Mouse (Mus musculus) neural tube, embryonic 15.5 days (tissue): ENCODE results near the gene Ncam1. TPM values are rescaled to one million over a fixed set of nuclear protein-coding genes. Genes with fewer than 3 reads are reported as not detected.
A peak's percentile ranks its signal among the peaks of the same experiment; 100 is the strongest.

ENCODE experiments used
- ATAC-seq: fragments of 200-750 bp; cut with Nextera tagmentation; 2 replicates; pipeline ENCODE4 v1.8.0; 2017; ENCODE audit warnings: mild to moderate bottlenecking, moderate TSS enrichment, moderate library complexity; ENCODE audit not compliant: low FRiP score
- H3K27ac ChIP-seq: fragments of 300-500 bp; sonication (generic); replicated peaks from 2 replicates; pipeline ENCODE4 v1.5.1; 2015; ENCODE audit warnings: mild to moderate bottlenecking, inconsistent platforms
- H3K27me3 ChIP-seq: fragments of 300-500 bp; sonication (generic); replicated peaks from 2 replicates; pipeline ENCODE4 v1.6.1; 2015; ENCODE audit warnings: inconsistent platforms
- H3K36me3 ChIP-seq: fragments of 300-500 bp; sonication (generic); 2 replicates; pipeline ENCODE4 v1.6.1; 2015; ENCODE audit warnings: inconsistent platforms
- H3K4me1 ChIP-seq: fragments of 300-500 bp; sonication (generic); 2 replicates; pipeline ENCODE4 v1.6.1; 2015; ENCODE audit warnings: inconsistent platforms
- H3K4me2 ChIP-seq: fragments of 300-500 bp; sonication (generic); 2 replicates; pipeline ENCODE4 v1.6.1; 2015; ENCODE audit warnings: inconsistent platforms, mild to moderate bottlenecking, moderate library complexity
- H3K4me3 ChIP-seq: fragments of 300-500 bp; sonication (generic); replicated peaks from 2 replicates; pipeline ENCODE4 v1.5.1; 2015; ENCODE audit warnings: mild to moderate bottlenecking, inconsistent platforms
- H3K9ac ChIP-seq: fragments of 300-500 bp; sonication (generic); replicated peaks from 2 replicates; pipeline ENCODE4 v1.6.1; 2015; ENCODE audit warnings: mild to moderate bottlenecking, inconsistent platforms
- H3K9me3 ChIP-seq: fragments of 300-500 bp; sonication (generic); replicated peaks from 2 replicates; pipeline ENCODE4 v1.6.1; 2016; ENCODE audit warnings: inconsistent platforms
- WGBS: fragments of 180-500 bp; shearing (Covaris S2); methylation state at CpG from one replicate; pipeline ENCODE4 v1.1.7; 2015; ENCODE audit warnings: mixed read lengths; 5-methylcytosine and 5-hydroxymethylcytosine counted together
- polyA plus RNA-seq: library from polyadenylated mRNA; unstranded; fragments of >200 nt; fragmentation: Nextera tagmentation; extraction: Ambion mirVana; gene quantifications from 2 replicates; pipeline ENCODE4 v1.2.1, GENCODE M21; 2015

The Ncam1 gene
- polyA plus RNA-seq, 1 experiment from 2014 or later = 434 TPM

- Histone ChIP-seq H3K9ac (no peak overlapping the region), H3K4me3 (no peak overlapping the region), H3K36me3 (no peaks in the 10 kb centered on the region), H3K4me1 (peaks cover 19% of the 10 kb centered on the region), H3K27me3 (no peaks in the 10 kb centered on the region), H3K4me2 (no peak overlapping the region), H3K9me3 (no peaks in the 10 kb centered on the region), H3K27ac (no peak overlapping the region)
- no peak for ATAC-seq
- 95% methylated on average over 4 of the region's 4 CpGs for WGBS
Measured at GRCm38 (mm10) chr9:49577136-49577535, 221.6 kb downstream of the Ncam1 start.

- Histone ChIP-seq H3K9ac (no peak overlapping the region), H3K4me1 (peaks cover 44% of the 10 kb centered on the region), H3K27ac (peak overlapping the region; percentile 83), H3K9me3 (no peaks in the 10 kb centered on the region), H3K4me3 (no peak overlapping the region), H3K4me2 (no peak overlapping the region), H3K36me3 (peaks cover 16% of the 10 kb centered on the region), H3K27me3 (no peaks in the 10 kb centered on the region)
- ATAC-seq = no peak
- WGBS = 50% methylated on average over 9 of the region's 9 CpGs
Measured at GRCm38 (mm10) chr9:49571695-49572510, 226.8 kb downstream of the Ncam1 start.

- peak; percentile 81 for ATAC-seq
- Histone ChIP-seq H3K9me3 (no peaks in the 10 kb centered on the region), H3K4me3 (no peak overlapping the region), H3K9ac (peak overlapping the region; percentile 17; the same call in 1 of the 2 replicates), H3K4me1 (peaks cover 44% of the 10 kb centered on the region), H3K36me3 (peaks cover 24% of the 10 kb centered on the region), H3K4me2 (peak overlapping the region; percentile 29), H3K27ac (peak overlapping the region; percentile 83), H3K27me3 (no peaks in the 10 kb centered on the region)
- 42% methylated on average over 10 of the region's 10 CpGs for WGBS
Measured at GRCm38 (mm10) chr9:49570731-49571694, 227.7 kb downstream of the Ncam1 start.

- no peak overlapping the region for H3K4me3 ChIP-seq
- no peak overlapping the region for H3K4me2 ChIP-seq
- peaks cover 44% of the 10 kb centered on the region for H3K4me1 ChIP-seq
- ATAC-seq = peak; percentile 48; the same call in 1 of the 2 replicates
- H3K36me3 ChIP-seq = peaks cover 31% of the 10 kb centered on the region
- H3K27me3 ChIP-seq = no peaks in the 10 kb centered on the region
- H3K9ac ChIP-seq = no peak overlapping the region
- 47% methylated on average over 7 of the region's 7 CpGs for WGBS
- no peaks in the 10 kb centered on the region for H3K9me3 ChIP-seq
- peak overlapping the region; percentile 83 for H3K27ac ChIP-seq
Measured at GRCm38 (mm10) chr9:49570033-49570660, 228.6 kb downstream of the Ncam1 start.

GRCm38 (mm10) chr9:49565846-49566245 lies 232.9 kb downstream of the Ncam1 start:
- peaks cover 21% of the 10 kb centered on the region for H3K4me1 ChIP-seq

GRCm38 (mm10) chr9:49558941-49559340 lies 239.8 kb downstream of the Ncam1 start:
- Histone ChIP-seq H3K4me2 (no peak overlapping the region), H3K4me1 (no peaks in the 10 kb centered on the region), H3K27me3 (no peaks in the 10 kb centered on the region), H3K9ac (no peak overlapping the region), H3K4me3 (no peak overlapping the region), H3K27ac (no peak overlapping the region), H3K9me3 (no peaks in the 10 kb centered on the region), H3K36me3 (peaks cover 68% of the 10 kb centered on the region)
- WGBS = 95% methylated on average over 2 of the region's 2 CpGs
- ATAC-seq = no peak

More at GRCm38 (mm10) chr9:49565846-49566245, 232.9 kb downstream of the Ncam1 start:
- Histone ChIP-seq H3K4me3 (no peak overlapping the region), H3K27ac (no peak overlapping the region), H3K27me3 (no peaks in the 10 kb centered on the region), H3K4me2 (no peak overlapping the region), H3K9ac (no peak overlapping the region), H3K9me3 (no peaks in the 10 kb centered on the region), H3K36me3 (peaks cover 68% of the 10 kb centered on the region)
- 88% methylated on average over 2 of the region's 2 CpGs for WGBS
- no peak for ATAC-seq

- no peak overlapping the region for H3K4me3 ChIP-seq
- H3K4me1 ChIP-seq = no peaks in the 10 kb centered on the region
- no peak overlapping the region for H3K9ac ChIP-seq
- 70% methylated on average over 2 of the region's 2 CpGs for WGBS
- H3K36me3 ChIP-seq = peaks cover 34% of the 10 kb centered on the region
- H3K27me3 ChIP-seq = no peaks in the 10 kb centered on the region
- ATAC-seq = no peak
- H3K27ac ChIP-seq = no peak overlapping the region
- H3K9me3 ChIP-seq = no peaks in the 10 kb centered on the region
- H3K4me2 ChIP-seq = no peak overlapping the region
Measured at GRCm38 (mm10) chr9:49551353-49551752, 247.4 kb downstream of the Ncam1 start.

GRCm38 (mm10) chr9:49542593-49542992 lies 256.1 kb downstream of the Ncam1 start:
- WGBS = 85% methylated on average over 4 of the region's 4 CpGs
- Histone ChIP-seq H3K4me3 (no peak overlapping the region), H3K36me3 (peaks cover 53% of the 10 kb centered on the region), H3K9me3 (no peaks in the 10 kb centered on the region), H3K9ac (no peak overlapping the region), H3K27ac (no peak overlapping the region), H3K4me2 (no peak overlapping the region), H3K4me1 (peaks cover 12% of the 10 kb centered on the region; the same call in 1 of the 2 replicates), H3K27me3 (no peaks in the 10 kb centered on the region)
- ATAC-seq = no peak

- 43% methylated on average over 6 of the region's 6 CpGs for WGBS
- peaks cover 29% of the 10 kb centered on the region for H3K4me1 ChIP-seq
- H3K4me3 ChIP-seq = no peak overlapping the region
- H3K36me3 ChIP-seq = peaks cover 27% of the 10 kb centered on the region
- no peak for ATAC-seq
- H3K9me3 ChIP-seq = no peaks in the 10 kb centered on the region
- no peak overlapping the region for H3K4me2 ChIP-seq
- H3K9ac ChIP-seq = no peak overlapping the region
- H3K27ac ChIP-seq = no peak overlapping the region
- H3K27me3 ChIP-seq = no peaks in the 10 kb centered on the region
Measured at GRCm38 (mm10) chr9:49537814-49538213, 260.9 kb downstream of the Ncam1 start.

- H3K27me3 ChIP-seq = no peaks in the 10 kb centered on the region
- H3K36me3 ChIP-seq = peaks cover 21% of the 10 kb centered on the region
- WGBS = 69% methylated on average over 6 of the region's 6 CpGs
- H3K27ac ChIP-seq = 0 out of 2 replicates have a peak overlapping the region, but pooled peaks have one; percentile 13
- no peak overlapping the region for H3K4me2 ChIP-seq
- no peak overlapping the region for H3K9ac ChIP-seq
- H3K4me1 ChIP-seq = peaks cover 29% of the 10 kb centered on the region
- no peak for ATAC-seq
- H3K9me3 ChIP-seq = no peaks in the 10 kb centered on the region
- H3K4me3 ChIP-seq = no peak overlapping the region
Measured at GRCm38 (mm10) chr9:49536593-49536992, 262.1 kb downstream of the Ncam1 start.

- Histone ChIP-seq H3K27me3 (no peaks in the 10 kb centered on the region), H3K9me3 (no peaks in the 10 kb centered on the region), H3K4me1 (peaks cover 33% of the 10 kb centered on the region), H3K9ac (no peak overlapping the region), H3K36me3 (peaks cover 26% of the 10 kb centered on the region), H3K4me3 (no peak overlapping the region), H3K4me2 (no peak overlapping the region), H3K27ac (no peak overlapping the region)
- 38% methylated on average over 4 of the region's 4 CpGs for WGBS
- ATAC-seq = no peak
Measured at GRCm38 (mm10) chr9:49534958-49535357, 263.8 kb downstream of the Ncam1 start.
